Mouse (Mus musculus) spleen, postnatal 4 days (tissue): ENCODE measurements around the gene Dnm2.

Experiments
- DNase-seq, 2 experiments: peaks; one replicate each; pipeline ENCODE4 v3.0.0; 2022; ENCODE audit warnings: low spot score in 2 of 2

Dnm2 gene

DNA sequence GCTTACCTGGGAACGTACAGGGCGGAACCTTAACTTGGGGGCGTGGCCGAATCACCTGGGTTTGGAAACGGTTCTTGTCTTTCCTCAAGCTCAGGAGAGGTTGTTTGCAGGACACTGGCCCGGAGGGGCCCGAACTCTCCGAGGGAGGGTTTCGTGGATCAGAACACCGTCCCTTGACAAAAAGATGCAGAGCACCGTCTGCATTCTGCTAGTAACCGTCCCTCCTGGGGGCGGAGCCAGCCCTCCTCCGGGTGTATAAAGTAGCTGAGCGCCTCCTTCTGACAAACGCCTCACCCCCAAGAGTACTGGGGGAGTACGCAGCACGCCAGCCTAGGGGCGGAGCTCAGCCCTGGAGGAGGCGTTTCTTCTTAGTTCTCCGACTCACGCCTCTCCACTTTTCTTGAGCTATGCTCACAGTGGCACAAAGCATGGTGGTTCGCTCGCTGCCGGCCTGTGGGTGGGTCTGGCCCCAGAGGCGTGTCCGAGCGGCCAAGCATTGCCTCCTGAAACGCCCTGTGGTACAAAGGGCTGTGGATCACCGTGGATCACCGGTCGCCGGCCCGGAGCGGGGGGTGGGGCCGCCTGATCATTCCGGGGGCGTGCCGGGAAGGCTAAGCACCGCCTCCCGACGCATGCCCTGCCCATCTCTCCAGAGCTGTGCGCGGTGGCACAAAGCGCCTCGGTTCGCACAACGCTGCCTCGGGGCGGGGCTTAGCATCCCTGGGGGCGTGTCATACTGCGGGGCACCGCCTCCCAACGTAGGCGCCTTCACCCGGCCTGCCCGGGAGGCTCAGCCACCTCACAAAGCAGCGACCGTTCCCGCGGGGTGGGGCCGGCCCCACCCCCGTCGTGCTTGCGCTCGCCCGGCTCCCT is 121.4 kb downstream of the Dnm2 start:
- peak; percentile 100 for DNase-seq

DNA sequence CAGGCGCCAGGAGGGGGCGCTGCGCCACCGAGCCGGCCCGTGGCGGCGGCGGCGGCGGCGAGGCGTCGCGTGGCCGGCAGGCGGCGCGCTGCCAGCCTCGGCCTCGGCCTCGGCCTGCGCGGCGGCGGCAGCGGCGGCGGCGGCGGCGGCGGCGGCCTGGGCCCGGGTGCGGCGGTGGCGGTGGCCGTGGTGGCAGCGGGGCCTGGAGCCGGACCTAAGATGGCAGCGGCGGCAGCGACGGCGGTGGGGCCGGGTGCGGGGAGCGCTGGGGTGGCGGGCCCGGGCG is 122.0 kb downstream of the Dnm2 start, which contains the start of gene Carm1:
Gene Carm1 (plus strand): TSS at position 106 of the 286 bp plus-strand sequence.
- no peak for DNase-seq

DNA sequence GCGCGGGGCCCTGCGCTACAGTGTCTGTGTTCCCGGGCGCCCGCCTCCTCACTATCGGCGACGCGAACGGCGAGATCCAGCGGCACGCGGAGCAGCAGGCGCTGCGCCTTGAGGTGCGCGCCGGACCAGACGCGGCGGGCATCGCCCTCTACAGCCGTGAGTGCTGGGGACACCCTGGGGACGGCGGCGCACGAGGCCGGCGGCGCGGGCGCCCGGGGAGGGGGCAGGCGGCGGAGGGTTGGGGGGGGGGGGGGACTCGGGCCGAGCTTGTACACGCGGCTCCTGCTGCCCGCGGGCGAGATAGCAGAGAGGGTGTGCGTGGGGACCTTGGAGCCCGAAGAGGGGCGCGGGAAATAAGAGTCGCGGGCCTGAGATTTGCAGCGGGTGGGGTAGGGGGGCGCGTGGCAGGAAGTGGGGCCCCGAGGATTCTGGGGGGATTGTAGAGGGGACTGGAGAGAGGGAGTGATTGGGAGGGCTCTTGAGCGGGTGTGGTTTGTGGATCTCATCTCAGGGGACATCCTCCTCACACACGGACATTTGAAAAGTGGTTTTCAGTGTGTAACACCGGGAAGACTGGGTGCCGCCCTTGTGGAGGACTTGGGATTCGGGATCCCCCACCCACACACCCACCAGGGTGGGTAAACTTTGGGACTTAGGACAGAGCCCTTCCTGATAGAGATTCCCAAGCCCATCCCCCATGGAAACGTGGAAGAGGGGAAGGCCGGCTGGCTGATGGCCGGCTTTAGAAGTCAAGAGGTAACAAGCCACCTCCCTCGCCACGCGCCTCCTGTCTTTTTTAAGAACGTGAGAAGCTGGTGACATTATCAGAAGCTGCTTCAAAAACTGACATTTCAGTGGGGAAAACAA is 122.6 kb downstream of the Dnm2 start:
- DNase-seq, result peak in 1 of 2 experiments; percentile 76

DNA sequence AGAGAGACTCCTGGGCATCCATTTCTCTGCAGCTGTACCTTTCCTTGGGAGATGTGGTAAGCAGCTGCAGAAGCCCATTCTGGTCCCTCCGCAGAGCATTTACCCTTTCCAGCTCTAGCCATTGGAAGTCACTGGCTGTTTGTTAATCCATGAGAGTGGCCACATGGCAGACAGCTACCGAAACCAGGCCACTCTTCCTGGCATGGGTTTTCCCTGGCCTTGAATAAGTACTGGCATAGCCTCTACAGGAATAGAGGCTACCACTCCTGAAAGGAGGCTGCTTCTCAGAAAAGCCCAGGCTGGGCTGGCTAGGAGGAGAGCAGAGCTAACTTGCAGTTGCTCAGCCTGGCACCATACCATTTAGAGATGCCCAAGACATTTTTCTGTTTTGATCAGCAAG is 126.3 kb downstream of the Dnm2 start:
- no peak for DNase-seq

DNA sequence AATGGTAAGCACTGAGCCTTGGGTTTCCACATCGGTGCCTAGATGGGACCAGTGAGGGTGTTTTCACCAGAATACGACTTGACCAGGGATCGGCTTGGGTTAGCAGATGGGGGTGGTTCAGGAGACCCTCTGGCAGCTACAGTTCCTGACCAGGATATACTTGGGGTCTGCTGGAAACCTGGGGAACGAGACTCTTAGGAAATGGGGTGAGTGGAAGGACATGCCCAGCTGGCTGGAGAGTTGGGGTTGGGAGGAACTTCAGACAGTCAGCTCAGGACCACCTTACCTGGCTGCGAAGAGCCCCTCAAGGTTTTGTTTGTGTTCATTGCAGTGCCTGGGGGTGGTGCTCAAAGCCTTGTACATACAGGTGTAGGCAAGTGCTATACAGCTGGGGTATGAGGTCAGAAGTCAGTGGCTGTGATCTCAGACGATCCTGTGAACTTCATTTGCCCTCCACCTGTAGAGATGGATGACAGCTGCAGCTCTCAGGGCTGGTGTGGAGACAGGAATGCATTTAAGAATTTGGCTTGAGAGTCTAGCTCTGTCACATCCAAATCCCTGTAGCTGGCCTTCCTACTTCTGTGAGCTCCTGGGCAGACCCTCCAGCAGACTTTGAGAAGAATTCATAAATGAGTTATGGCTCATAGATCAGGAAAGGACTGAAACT is 129.0 kb downstream of the Dnm2 start:
- DNase-seq, result peak in 1 of 2 experiments; percentile 53

DNA sequence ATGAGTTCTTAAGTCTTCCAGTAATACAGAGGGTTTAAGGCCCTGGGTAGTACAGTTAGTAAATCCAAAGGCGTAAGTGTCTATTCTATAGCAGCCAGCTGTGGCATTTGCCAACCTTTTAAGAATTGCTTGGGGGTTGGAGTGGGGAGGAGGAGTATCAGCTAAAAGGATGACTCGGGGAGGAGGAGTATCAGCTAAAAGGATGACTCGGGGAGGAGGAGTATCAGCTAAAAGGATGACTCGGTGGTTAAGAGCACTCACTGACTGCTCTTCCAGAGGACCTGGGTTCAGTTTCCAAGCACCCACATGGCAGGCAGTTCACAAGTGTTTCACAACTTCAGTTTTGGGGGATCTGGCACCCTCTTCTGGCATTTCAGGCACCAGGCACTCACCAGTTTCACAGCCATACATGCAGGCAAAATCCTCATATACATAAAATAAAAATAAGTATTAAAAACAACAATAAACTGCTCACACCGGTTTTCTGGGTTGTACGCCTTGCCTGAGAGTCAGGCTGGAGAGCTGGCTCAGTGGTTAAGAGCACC is 130.6 kb downstream of the Dnm2 start:
- DNase-seq, result no peak

DNA sequence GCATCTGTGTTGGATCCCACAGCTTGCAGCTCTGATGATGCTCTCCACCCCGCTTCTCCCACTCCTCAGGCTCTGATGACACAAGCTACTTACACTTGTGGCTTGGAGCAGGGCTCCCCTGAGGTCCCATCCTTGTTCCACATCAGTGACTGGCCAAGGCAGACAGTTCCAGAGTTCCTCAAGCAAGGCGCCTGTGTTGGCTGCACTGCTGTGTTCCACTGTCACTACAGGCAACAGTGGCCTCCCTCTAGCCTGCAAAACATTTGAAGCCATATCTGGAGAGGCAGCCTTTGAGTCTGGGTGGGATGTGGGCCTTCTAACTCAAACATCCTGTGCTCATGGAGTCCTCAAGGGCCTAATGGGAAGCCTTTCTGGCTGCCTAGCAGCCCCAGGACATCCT is 132.3 kb downstream of the Dnm2 start:
- DNase-seq, result no peak
